Mouse (Mus musculus): ENCODE data around the gene Dach1. TPM values are rescaled to one million over a fixed set of nuclear protein-coding genes. Genes with fewer than 3 reads are reported as not detected.

Gene Dach1
- polyA plus RNA-seq, 1 experiment from 2014 or later: 16.5 TPM

DNA sequence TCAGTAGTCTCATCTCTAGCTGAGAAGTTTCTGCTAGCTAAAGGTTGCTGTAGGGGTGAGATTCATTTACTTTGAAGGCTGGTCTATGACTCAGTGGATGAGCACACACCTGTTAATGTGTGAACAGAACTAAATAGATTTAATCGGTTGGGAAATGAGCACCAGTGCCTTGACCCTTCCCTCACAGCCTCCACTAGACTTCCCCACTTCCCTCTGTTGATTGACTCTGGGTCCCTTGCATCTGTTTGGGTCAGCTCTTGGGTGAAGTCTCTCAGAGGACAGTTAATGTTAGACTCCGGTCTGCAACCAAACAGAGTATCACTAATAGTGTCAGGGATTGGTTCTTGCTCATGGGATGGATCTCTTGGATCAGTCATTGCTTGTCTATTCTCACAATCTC lies 227.2 kb downstream of the Dach1 start:
- DNase-seq (ENCODE audit: low spot score) (no peak), ATAC-seq (ENCODE audit: insufficient number of reproducible peaks, low FRiP score, low TSS enrichment, low read depth) (no peak)
- Histone ChIP-seq H3K4me3 (ENCODE audit: low read depth, low read length) (no peak overlapping the region), H3K27ac (replicated peaks; ENCODE audit: low read depth, low read length) (no peak overlapping the region), H3K36me3 (ENCODE audit: control insufficient read depth, insufficient read depth, low read length) (no peaks in the 10 kb centered on the region), H3K4me1 (ENCODE audit: control insufficient read depth, insufficient read depth, low read length) (no peaks in the 10 kb centered on the region), H3K4me2 (ENCODE audit: low read depth, severe bottlenecking) (no peak overlapping the region), H3K9me3 (ENCODE audit: control insufficient read depth, low read length) (no peaks in the 10 kb centered on the region), H3K27me3 (ENCODE audit: control insufficient read depth, insufficient read depth, low read length) (no peaks in the 10 kb centered on the region), H3K9ac (ENCODE audit: low read length) (no peak overlapping the region)
- WGBS: 89% methylated on average over 2 of the region's 2 CpGs

GRCm38 (mm10) chr14:97896622-97897021 lies 272.9 kb downstream of the Dach1 start:
- no peak overlapping the region for H3K27ac ChIP-seq (replicated peaks; ENCODE audit: low read depth, low read length)
- no peaks in the 10 kb centered on the region for H3K36me3 ChIP-seq (ENCODE audit: control insufficient read depth, insufficient read depth, low read length)
- H3K4me1 ChIP-seq (ENCODE audit: control insufficient read depth, insufficient read depth, low read length): no peaks in the 10 kb centered on the region
- ATAC-seq (ENCODE audit: insufficient number of reproducible peaks, low FRiP score, low TSS enrichment, low read depth) (no peak), DNase-seq (ENCODE audit: low spot score) (no peak)
- no peaks in the 10 kb centered on the region for H3K9me3 ChIP-seq (ENCODE audit: control insufficient read depth, low read length)
- no peak overlapping the region for H3K9ac ChIP-seq (ENCODE audit: low read length)
- no peak overlapping the region for H3K4me3 ChIP-seq (ENCODE audit: low read depth, low read length)
- no peaks in the 10 kb centered on the region for H3K27me3 ChIP-seq (ENCODE audit: control insufficient read depth, insufficient read depth, low read length)
- 97% methylated on average over 3 of the region's 3 CpGs for whole genome bisulfite sequencing
- no peak overlapping the region for H3K4me2 ChIP-seq (ENCODE audit: low read depth, severe bottlenecking)

DNA sequence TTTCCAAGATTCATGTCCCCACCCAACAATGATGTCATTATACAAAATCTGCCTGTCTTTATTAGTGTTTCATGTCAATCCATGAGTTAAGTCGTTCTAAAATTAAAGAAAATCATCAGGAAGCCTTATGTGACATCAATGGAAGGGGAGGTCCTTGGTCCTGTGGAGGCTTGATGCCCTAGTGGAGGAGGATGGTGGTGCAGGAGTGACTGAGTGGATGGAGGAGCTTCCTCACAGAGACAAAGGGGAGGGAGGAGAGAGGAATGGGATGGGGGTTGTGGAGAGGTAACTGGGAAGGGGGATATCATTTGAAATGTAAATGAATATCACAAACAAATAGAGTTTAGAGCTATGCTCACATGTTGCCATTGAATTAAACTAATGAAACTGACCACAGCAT lies 287.6 kb downstream of the Dach1 start:
- no peak overlapping the region for H3K27ac ChIP-seq (replicated peaks; ENCODE audit: low read depth, low read length)
- WGBS: 48% methylated on average over 1 of the region's 1 CpGs
- H3K27me3 ChIP-seq (ENCODE audit: control insufficient read depth, insufficient read depth, low read length): no peaks in the 10 kb centered on the region
- no peaks in the 10 kb centered on the region for H3K4me1 ChIP-seq (ENCODE audit: control insufficient read depth, insufficient read depth, low read length)
- H3K9me3 ChIP-seq (ENCODE audit: control insufficient read depth, low read length): no peaks in the 10 kb centered on the region
- no peak overlapping the region for H3K9ac ChIP-seq (ENCODE audit: low read length)
- no peak overlapping the region for H3K4me3 ChIP-seq (ENCODE audit: low read depth, low read length)
- no peaks in the 10 kb centered on the region for H3K36me3 ChIP-seq (ENCODE audit: control insufficient read depth, insufficient read depth, low read length)
- no peak for ATAC-seq (ENCODE audit: insufficient number of reproducible peaks, low FRiP score, low TSS enrichment, low read depth)
- DNase-seq (ENCODE audit: low spot score): no peak
- no peak overlapping the region for H3K4me2 ChIP-seq (ENCODE audit: low read depth, severe bottlenecking)

DNA sequence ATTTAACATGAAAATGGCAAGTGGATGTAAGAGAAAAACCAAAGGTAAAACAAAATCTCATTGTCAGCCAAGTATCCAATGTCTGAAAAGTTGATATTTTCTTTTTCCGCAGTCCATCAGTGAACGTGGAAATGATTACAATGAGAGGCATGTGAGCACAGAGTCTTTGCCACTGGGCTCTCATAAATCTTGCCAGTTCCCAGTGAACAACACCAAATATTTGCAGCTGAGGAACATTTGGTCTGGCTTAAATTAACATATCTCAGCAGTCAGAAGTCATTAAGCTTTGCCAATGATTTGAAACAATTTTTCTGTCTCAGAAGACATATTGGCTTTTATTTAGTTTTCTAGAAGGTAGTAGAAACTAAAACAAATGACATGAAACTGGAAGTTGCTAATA lies 298.6 kb downstream of the Dach1 start:
- Histone ChIP-seq H3K4me3 (ENCODE audit: low read depth, low read length) (no peak overlapping the region), H3K27me3 (ENCODE audit: control insufficient read depth, insufficient read depth, low read length) (no peaks in the 10 kb centered on the region), H3K27ac (replicated peaks; ENCODE audit: low read depth, low read length) (no peak overlapping the region), H3K9me3 (ENCODE audit: control insufficient read depth, low read length) (no peaks in the 10 kb centered on the region), H3K9ac (ENCODE audit: low read length) (no peak overlapping the region), H3K36me3 (ENCODE audit: control insufficient read depth, insufficient read depth, low read length) (no peaks in the 10 kb centered on the region), H3K4me2 (ENCODE audit: low read depth, severe bottlenecking) (no peak overlapping the region), H3K4me1 (ENCODE audit: control insufficient read depth, insufficient read depth, low read length) (peaks cover 11% of the 10 kb centered on the region)
- no peak for ATAC-seq (ENCODE audit: insufficient number of reproducible peaks, low FRiP score, low TSS enrichment, low read depth)
- WGBS: 6% methylated on average over 2 of the region's 2 CpGs
- no peak for DNase-seq (ENCODE audit: low spot score)

DNA sequence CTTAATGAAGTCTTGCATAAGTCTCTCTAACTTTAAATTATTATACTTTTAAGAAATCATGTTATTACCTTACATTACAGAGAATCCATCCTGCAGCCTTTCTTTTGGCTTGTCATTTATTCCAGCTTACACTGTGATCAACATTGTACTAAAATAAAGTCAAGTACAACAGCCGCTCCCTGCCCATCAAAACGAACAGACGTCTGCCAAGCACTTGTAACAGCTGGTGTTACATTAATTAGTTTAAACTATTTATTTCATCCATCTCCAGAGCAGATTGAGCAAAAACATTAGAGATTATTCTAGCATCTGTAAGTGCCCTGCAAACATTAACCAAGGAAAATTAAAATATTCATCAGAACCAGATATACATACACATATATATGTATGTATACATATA lies 311.2 kb downstream of the Dach1 start:
- Histone ChIP-seq H3K27ac (replicated peaks; ENCODE audit: low read depth, low read length) (no peak overlapping the region), H3K4me2 (ENCODE audit: low read depth, severe bottlenecking) (no peak overlapping the region), H3K9me3 (ENCODE audit: control insufficient read depth, low read length) (no peaks in the 10 kb centered on the region), H3K4me1 (ENCODE audit: control insufficient read depth, insufficient read depth, low read length) (no peaks in the 10 kb centered on the region), H3K27me3 (ENCODE audit: control insufficient read depth, insufficient read depth, low read length) (no peaks in the 10 kb centered on the region), H3K9ac (ENCODE audit: low read length) (no peak overlapping the region), H3K36me3 (ENCODE audit: control insufficient read depth, insufficient read depth, low read length) (no peaks in the 10 kb centered on the region), H3K4me3 (ENCODE audit: low read depth, low read length) (no peak overlapping the region)
- 72% methylated on average over 3 of the region's 3 CpGs for WGBS
- ATAC-seq (ENCODE audit: insufficient number of reproducible peaks, low FRiP score, low TSS enrichment, low read depth) (no peak), DNase-seq (ENCODE audit: low spot score) (no peak)

GRCm38 (mm10) chr14:97857276-97857675 lies 312.3 kb downstream of the Dach1 start:
- H3K9ac ChIP-seq (ENCODE audit: low read length): no peak overlapping the region
- no peaks in the 10 kb centered on the region for H3K9me3 ChIP-seq (ENCODE audit: control insufficient read depth, low read length)
- H3K27ac ChIP-seq (replicated peaks; ENCODE audit: low read depth, low read length): no peak overlapping the region
- H3K27me3 ChIP-seq (ENCODE audit: control insufficient read depth, insufficient read depth, low read length): no peaks in the 10 kb centered on the region
- no peak overlapping the region for H3K4me3 ChIP-seq (ENCODE audit: low read depth, low read length)
- H3K36me3 ChIP-seq (ENCODE audit: control insufficient read depth, insufficient read depth, low read length): no peaks in the 10 kb centered on the region
- H3K4me1 ChIP-seq (ENCODE audit: control insufficient read depth, insufficient read depth, low read length): no peaks in the 10 kb centered on the region
- DNase-seq (ENCODE audit: low spot score) (no peak), ATAC-seq (ENCODE audit: insufficient number of reproducible peaks, low FRiP score, low TSS enrichment, low read depth) (no peak)
- 56% methylated on average over 2 of the region's 2 CpGs for WGBS
- no peak overlapping the region for H3K4me2 ChIP-seq (ENCODE audit: low read depth, severe bottlenecking)

GRCm38 (mm10) chr14:97855345-97855744 lies 314.2 kb downstream of the Dach1 start:
- ATAC-seq (ENCODE audit: insufficient number of reproducible peaks, low FRiP score, low TSS enrichment, low read depth): no peak
- H3K9ac ChIP-seq (ENCODE audit: low read length): no peak overlapping the region
- H3K36me3 ChIP-seq (ENCODE audit: control insufficient read depth, insufficient read depth, low read length): no peaks in the 10 kb centered on the region
- H3K27ac ChIP-seq (replicated peaks; ENCODE audit: low read depth, low read length): no peak overlapping the region
- 95% methylated on average over 1 of the region's 1 CpGs for WGBS
- no peak overlapping the region for H3K4me2 ChIP-seq (ENCODE audit: low read depth, severe bottlenecking)
- no peaks in the 10 kb centered on the region for H3K4me1 ChIP-seq (ENCODE audit: control insufficient read depth, insufficient read depth, low read length)
- H3K4me3 ChIP-seq (ENCODE audit: low read depth, low read length): no peak overlapping the region
- no peaks in the 10 kb centered on the region for H3K27me3 ChIP-seq (ENCODE audit: control insufficient read depth, insufficient read depth, low read length)
- no peak for DNase-seq (ENCODE audit: low spot score)
- no peaks in the 10 kb centered on the region for H3K9me3 ChIP-seq (ENCODE audit: control insufficient read depth, low read length)

GRCm38 (mm10) chr14:97850486-97850885 lies 319.1 kb downstream of the Dach1 start:
- 79% methylated on average over 4 of the region's 4 CpGs for WGBS
- no peaks in the 10 kb centered on the region for H3K9me3 ChIP-seq (ENCODE audit: control insufficient read depth, low read length)
- H3K4me2 ChIP-seq (ENCODE audit: low read depth, severe bottlenecking): no peak overlapping the region
- DNase-seq (ENCODE audit: low spot score): no peak
- no peaks in the 10 kb centered on the region for H3K27me3 ChIP-seq (ENCODE audit: control insufficient read depth, insufficient read depth, low read length)
- H3K27ac ChIP-seq (replicated peaks; ENCODE audit: low read depth, low read length): no peak overlapping the region
- no peaks in the 10 kb centered on the region for H3K4me1 ChIP-seq (ENCODE audit: control insufficient read depth, insufficient read depth, low read length)
- no peaks in the 10 kb centered on the region for H3K36me3 ChIP-seq (ENCODE audit: control insufficient read depth, insufficient read depth, low read length)
- no peak overlapping the region for H3K9ac ChIP-seq (ENCODE audit: low read length)
- H3K4me3 ChIP-seq (ENCODE audit: low read depth, low read length): no peak overlapping the region
- no peak for ATAC-seq (ENCODE audit: insufficient number of reproducible peaks, low FRiP score, low TSS enrichment, low read depth)

DNA sequence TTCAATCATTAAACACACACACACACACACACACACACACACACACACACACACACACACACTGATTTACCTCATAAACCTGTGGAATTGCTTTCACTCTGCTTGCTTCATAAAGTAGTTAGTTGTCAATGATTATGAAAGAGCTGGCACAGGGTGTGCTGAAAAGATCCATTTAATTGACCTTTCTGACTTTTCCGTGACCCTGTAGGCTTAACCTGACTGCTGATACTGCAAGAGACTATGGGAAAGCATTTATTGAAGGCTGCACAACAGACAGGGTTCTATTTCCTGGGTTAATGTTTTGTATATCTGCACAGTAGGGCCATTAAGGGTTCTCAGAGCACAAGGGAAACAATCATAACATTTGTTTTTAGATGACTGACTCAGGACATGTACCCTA lies 321.9 kb downstream of the Dach1 start:
- Histone ChIP-seq H3K4me2 (ENCODE audit: low read depth, severe bottlenecking) (no peak overlapping the region), H3K9ac (ENCODE audit: low read length) (no peak overlapping the region), H3K9me3 (ENCODE audit: control insufficient read depth, low read length) (no peaks in the 10 kb centered on the region), H3K27ac (replicated peaks; ENCODE audit: low read depth, low read length) (no peak overlapping the region), H3K27me3 (ENCODE audit: control insufficient read depth, insufficient read depth, low read length) (no peaks in the 10 kb centered on the region), H3K4me3 (ENCODE audit: low read depth, low read length) (no peak overlapping the region), H3K36me3 (ENCODE audit: control insufficient read depth, insufficient read depth, low read length) (no peaks in the 10 kb centered on the region), H3K4me1 (ENCODE audit: control insufficient read depth, insufficient read depth, low read length) (no peaks in the 10 kb centered on the region)
- 27% methylated on average over 1 of the region's 1 CpGs for WGBS
- ATAC-seq (ENCODE audit: insufficient number of reproducible peaks, low FRiP score, low TSS enrichment, low read depth) (peak; percentile 31; the same call in 1 of the 2 replicates), DNase-seq (ENCODE audit: low spot score) (no peak)
